Mouse (Mus musculus) neural tube, embryonic 13.5 days (tissue): Measurements from ENCODE around the gene Dvl2. TPM values are rescaled to one million over a fixed set of nuclear protein-coding genes. Genes with fewer than 3 reads are reported as not detected.

Experiments
- ATAC-seq: fragments of 200-750 bp; cut with Nextera tagmentation; 2 replicates; pipeline ENCODE4 v1.8.0; 2017; ENCODE audit warnings: low read depth, mild to moderate bottlenecking, moderate TSS enrichment, moderate library complexity
- H3K27ac ChIP-seq: fragments of 300-500 bp; sonication (generic); replicated peaks from 2 replicates; pipeline ENCODE4 v1.5.1; 2015; ENCODE audit warnings: moderate library complexity, mild to moderate bottlenecking, inconsistent platforms
- H3K27me3 ChIP-seq: fragments of 300-500 bp; sonication (generic); 2 replicates; pipeline ENCODE4 v1.6.1; 2015; ENCODE audit warnings: mild to moderate bottlenecking, inconsistent platforms
- H3K36me3 ChIP-seq: fragments of 300-500 bp; sonication (generic); 2 replicates; pipeline ENCODE4 v1.6.1; 2015; ENCODE audit warnings: mild to moderate bottlenecking, inconsistent platforms
- H3K4me1 ChIP-seq: fragments of 300-500 bp; sonication (generic); replicated peaks from 2 replicates; pipeline ENCODE4 v1.6.1; 2015; ENCODE audit warnings: inconsistent platforms
- H3K4me2 ChIP-seq: fragments of 300-500 bp; sonication (generic); 2 replicates; pipeline ENCODE4 v1.6.1; 2015; ENCODE audit warnings: inconsistent platforms, mild to moderate bottlenecking, moderate library complexity
- H3K4me3 ChIP-seq: fragments of 300-500 bp; sonication (generic); 2 replicates; pipeline ENCODE4 v1.5.1; 2015; ENCODE audit warnings: mild to moderate bottlenecking, inconsistent platforms
- H3K9ac ChIP-seq: fragments of 300-500 bp; sonication (generic); 2 replicates; pipeline ENCODE4 v1.6.1; 2015; ENCODE audit warnings: moderate library complexity, mild to moderate bottlenecking, inconsistent platforms
- H3K9me3 ChIP-seq: fragments of 300-500 bp; sonication (generic); 2 replicates; pipeline ENCODE4 v1.6.1; 2016; ENCODE audit warnings: inconsistent platforms
- WGBS: fragments of 180-500 bp; shearing (Covaris S2); methylation state at CpG from one replicate; pipeline ENCODE4 v1.1.7; 2015; 5-methylcytosine and 5-hydroxymethylcytosine counted together
- polyA plus RNA-seq: library from polyadenylated mRNA; unstranded; fragments of >200 nt; fragmentation: Nextera tagmentation; extraction: Ambion mirVana; gene quantifications from 2 replicates; pipeline ENCODE4 v1.2.1, GENCODE M21; 2015

The Dvl2 gene
- polyA plus RNA-seq, 1 experiment from 2014 or later = 26.7 TPM

DNA sequence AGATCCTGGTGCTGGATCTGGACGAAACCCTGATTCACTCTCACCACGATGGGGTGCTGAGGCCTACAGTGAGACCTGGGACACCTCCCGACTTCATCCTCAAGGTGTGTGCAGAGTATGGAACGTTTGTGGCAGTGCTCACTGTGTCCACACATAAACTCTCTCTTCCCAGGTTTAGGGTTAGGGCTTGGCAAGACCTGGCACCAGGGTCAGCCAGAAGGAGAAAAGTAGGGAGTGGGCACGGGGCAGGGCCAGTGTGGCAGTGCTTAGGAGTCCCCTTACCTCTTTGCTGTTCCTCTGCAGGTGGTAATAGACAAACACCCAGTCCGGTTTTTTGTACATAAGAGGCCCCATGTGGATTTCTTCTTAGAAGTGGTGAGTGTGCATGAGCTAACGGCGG lies 16.0 kb upstream of the Dvl2 start:
- WGBS = 91% methylated on average over 8 of the region's 8 CpGs
- Histone ChIP-seq H3K27me3 (no peaks in the 10 kb centered on the region), H3K4me1 (peaks cover 28% of the 10 kb centered on the region), H3K9ac (no peak overlapping the region), H3K36me3 (peaks cover 58% of the 10 kb centered on the region), H3K27ac (no peak overlapping the region), H3K4me2 (no peak overlapping the region), H3K4me3 (no peak overlapping the region), H3K9me3 (no peaks in the 10 kb centered on the region)
- no peak for ATAC-seq

DNA sequence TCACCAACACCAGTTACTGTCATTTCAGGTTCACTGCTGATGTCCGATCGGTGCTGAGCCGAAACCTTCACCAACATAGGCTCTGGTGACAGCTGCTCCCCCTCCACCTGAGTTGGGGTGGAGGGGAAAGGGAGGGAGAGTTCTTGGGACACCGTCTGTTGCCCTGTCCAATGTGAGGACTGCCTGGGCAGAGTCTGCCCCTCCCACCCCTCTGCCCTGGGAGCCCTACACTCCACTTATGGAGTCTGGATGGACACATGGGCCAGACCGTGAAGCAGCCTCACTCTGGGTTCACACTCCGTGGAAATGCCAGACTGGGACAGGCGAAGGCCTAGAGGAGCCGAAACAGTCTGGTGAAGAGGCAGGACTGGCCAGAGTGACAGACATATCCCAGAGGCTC lies 10.4 kb upstream of the Dvl2 start:
- H3K4me1 ChIP-seq = peaks cover 29% of the 10 kb centered on the region
- H3K36me3 ChIP-seq = peaks cover 67% of the 10 kb centered on the region
- no peak for ATAC-seq
- peak overlapping the region; percentile 95; the same call in 1 of the 2 replicates for H3K27ac ChIP-seq
- WGBS = 87% methylated on average over 8 of the region's 8 CpGs
- H3K9ac ChIP-seq = no peak overlapping the region
- H3K4me3 ChIP-seq = no peak overlapping the region
- no peak overlapping the region for H3K4me2 ChIP-seq
- H3K27me3 ChIP-seq = no peaks in the 10 kb centered on the region
- H3K9me3 ChIP-seq = no peaks in the 10 kb centered on the region

DNA sequence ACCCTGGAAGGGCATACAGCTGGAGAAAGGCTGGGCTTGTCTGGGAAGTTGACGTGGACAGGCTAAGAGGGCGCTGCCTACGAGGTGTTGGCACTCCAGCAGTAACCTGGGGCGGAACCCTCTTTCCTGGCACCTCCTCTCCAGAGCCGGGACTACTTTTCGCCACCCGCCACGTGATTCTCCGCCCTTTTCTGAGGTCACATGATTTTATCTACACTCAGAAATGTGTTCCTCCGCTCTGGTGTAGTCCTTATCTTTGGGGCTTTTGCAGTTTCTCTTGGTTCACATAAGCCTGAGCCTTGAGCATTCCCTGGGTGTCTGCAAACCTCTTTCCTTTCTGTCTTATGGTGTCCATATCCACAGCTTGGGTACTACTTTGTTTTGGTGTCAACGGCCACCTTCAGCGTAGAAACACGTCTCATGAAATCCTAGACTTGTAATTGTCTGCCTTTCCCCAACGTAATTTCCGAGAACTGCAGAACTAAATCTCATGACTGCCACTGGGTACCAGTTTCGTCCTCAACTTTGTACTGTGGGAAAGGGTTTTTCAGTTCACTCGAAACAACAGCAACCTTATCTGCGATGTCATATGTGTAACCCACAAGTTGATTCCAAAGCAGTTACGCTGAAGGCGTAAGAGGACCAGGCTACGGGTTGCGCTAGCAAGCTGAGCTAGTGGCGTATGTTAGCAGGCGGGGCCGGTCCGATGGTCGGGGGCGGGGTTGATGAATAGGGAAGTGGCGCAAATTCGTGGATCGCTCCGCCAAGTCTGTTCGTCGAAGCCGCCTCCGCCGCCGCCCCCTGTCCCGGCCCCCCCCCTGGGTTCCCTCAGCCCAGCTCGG lies 9.3 kb upstream of the Dvl2 start, which contains the start of gene Gabarap:
TSS of gene Gabarap (plus strand) at position 294 of the 842 bp plus-strand sequence.
- Histone ChIP-seq H3K9ac (peak within 1 kb of the TSS; percentile 93), H3K9me3 (no peaks in the 10 kb centered on the region), H3K4me1 (peaks cover 29% of the 10 kb centered on the region), H3K4me2 (peak within 1 kb of the TSS; percentile 76), H3K27ac (peak within 1 kb of the TSS; percentile 95), H3K4me3 (peak within 1 kb of the TSS; percentile 75), H3K27me3 (no peaks in the 10 kb centered on the region), H3K36me3 (peaks cover 57% of the 10 kb centered on the region)
- ATAC-seq = peak; percentile 75
- WGBS = under 1% methylated on average over 40 of the region's 40 CpGs

DNA sequence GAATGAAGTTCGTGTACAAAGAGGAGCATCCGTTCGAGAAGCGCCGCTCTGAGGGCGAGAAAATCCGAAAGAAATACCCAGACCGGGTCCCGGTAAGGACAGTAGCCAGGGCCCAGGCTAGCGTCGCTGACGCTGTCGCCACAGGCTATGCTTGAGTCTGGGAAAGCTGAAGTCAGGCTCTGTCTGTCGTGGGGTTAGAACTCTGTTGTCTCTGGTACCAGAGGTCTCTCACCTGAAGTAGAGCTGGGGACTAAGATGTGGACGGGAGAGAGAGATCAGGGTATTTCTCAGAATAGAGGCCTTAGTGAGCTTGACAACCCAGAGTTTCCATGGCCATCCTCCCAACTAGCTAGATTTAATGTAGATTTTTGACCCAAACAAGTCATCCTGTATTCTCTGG lies 8.7 kb upstream of the Dvl2 start:
- WGBS = under 1% methylated on average over 15 of the region's 15 CpGs
- peak overlapping the region; percentile 93 for H3K9ac ChIP-seq
- peak overlapping the region; percentile 75 for H3K4me3 ChIP-seq
- no peaks in the 10 kb centered on the region for H3K9me3 ChIP-seq
- no peaks in the 10 kb centered on the region for H3K27me3 ChIP-seq
- H3K4me1 ChIP-seq = peaks cover 29% of the 10 kb centered on the region
- H3K27ac ChIP-seq = peak overlapping the region; percentile 95
- ATAC-seq = 0 out of 2 replicates have a peak, but pooled peaks have one; percentile 8
- peaks cover 51% of the 10 kb centered on the region for H3K36me3 ChIP-seq
- H3K4me2 ChIP-seq = peak overlapping the region; percentile 76

DNA sequence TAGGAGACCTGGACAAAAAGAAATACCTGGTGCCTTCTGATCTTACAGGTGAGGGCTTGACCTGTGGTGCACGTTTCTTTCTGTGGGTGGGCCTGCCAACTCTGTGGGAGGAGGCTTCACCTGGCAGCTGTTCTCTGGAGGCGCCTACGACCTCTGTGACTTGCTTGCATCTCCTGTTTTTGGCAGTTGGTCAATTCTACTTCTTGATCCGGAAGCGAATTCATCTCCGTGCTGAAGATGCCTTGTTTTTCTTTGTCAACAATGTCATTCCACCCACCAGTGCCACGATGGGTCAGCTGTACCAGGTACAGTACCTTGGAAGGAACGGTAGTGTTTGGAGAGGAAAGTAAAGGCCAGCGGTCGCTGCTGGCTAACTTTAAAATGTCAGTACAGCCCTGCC lies 8.0 kb upstream of the Dvl2 start:
- Histone ChIP-seq H3K36me3 (peaks cover 44% of the 10 kb centered on the region), H3K27ac (no peak overlapping the region), H3K4me3 (peak overlapping the region; percentile 75), H3K9ac (peak overlapping the region; percentile 93), H3K4me1 (peaks cover 30% of the 10 kb centered on the region), H3K27me3 (no peaks in the 10 kb centered on the region), H3K4me2 (peak overlapping the region; percentile 76), H3K9me3 (no peaks in the 10 kb centered on the region)
- no peak for ATAC-seq
- 86% methylated on average over 10 of the region's 10 CpGs for WGBS

DNA sequence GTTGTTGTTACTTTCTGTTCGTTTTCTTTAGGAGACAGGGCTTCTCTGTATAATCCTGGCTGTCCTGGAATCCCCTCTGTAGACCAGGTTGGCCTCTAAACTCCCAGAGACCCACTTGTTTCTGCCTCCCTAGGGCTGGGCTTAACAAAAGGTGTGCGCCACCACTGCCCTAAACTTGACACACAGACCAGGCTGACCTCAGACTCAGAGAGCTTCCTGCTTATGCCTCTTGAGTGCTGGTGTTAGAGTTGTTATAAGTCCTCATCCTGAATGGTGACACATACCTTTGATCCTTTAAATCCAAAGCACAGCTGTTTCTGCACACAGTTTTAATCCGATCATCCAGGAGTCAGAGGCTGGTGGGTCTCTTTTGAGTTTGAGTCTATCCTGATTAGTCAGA lies 7.5 kb upstream of the Dvl2 start:
- H3K4me2 ChIP-seq = peak overlapping the region; percentile 76
- H3K36me3 ChIP-seq = peaks cover 42% of the 10 kb centered on the region
- ATAC-seq = no peak
- WGBS = 93% methylated on average over 3 of the region's 3 CpGs
- no peak overlapping the region for H3K27ac ChIP-seq
- peak overlapping the region; percentile 75 for H3K4me3 ChIP-seq
- H3K9ac ChIP-seq = peak overlapping the region; percentile 93
- H3K27me3 ChIP-seq = no peaks in the 10 kb centered on the region
- no peaks in the 10 kb centered on the region for H3K9me3 ChIP-seq
- H3K4me1 ChIP-seq = peaks cover 36% of the 10 kb centered on the region

DNA sequence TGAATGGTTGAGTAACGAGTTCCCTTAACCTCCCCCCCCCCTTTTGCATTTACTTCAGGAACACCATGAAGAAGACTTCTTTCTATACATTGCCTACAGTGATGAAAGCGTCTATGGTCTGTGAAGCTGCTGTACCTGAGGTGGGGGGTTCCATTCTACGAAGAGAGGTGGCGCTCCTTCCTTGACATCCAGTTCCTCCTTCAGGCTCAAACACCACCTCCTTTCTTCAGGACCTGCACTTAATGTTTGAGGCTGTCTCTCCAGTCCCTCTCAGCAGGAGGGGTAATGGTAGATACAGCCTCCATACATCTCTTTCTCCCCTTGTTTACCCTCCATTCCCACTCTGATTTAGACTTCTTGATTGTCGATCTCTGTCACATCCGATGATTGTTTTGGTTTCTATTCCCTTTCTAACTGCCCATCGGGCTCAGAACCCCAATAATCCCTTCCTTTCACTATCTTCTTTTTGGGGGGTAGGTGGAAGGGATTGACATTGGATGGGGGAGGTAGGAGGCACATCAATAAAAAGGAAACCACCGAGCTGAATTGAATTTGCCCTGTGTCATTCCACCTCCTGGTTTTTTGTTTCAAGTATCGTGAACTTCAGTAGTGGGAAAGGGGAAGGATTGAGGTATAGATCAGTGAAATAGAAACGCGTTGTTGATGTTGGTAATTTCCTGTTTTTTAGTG lies 5.8 kb upstream of the Dvl2 start:
- Histone ChIP-seq H3K4me1 (peaks cover 49% of the 10 kb centered on the region), H3K4me2 (peak overlapping the region; percentile 65), H3K27me3 (no peaks in the 10 kb centered on the region), H3K4me3 (0 out of 2 replicates have a peak overlapping the region, but pooled peaks have one; percentile 92), H3K27ac (no peak overlapping the region), H3K9ac (no peak overlapping the region), H3K9me3 (no peaks in the 10 kb centered on the region), H3K36me3 (peaks cover 42% of the 10 kb centered on the region)
- WGBS = 88% methylated on average over 11 of the region's 11 CpGs
- no peak for ATAC-seq

DNA sequence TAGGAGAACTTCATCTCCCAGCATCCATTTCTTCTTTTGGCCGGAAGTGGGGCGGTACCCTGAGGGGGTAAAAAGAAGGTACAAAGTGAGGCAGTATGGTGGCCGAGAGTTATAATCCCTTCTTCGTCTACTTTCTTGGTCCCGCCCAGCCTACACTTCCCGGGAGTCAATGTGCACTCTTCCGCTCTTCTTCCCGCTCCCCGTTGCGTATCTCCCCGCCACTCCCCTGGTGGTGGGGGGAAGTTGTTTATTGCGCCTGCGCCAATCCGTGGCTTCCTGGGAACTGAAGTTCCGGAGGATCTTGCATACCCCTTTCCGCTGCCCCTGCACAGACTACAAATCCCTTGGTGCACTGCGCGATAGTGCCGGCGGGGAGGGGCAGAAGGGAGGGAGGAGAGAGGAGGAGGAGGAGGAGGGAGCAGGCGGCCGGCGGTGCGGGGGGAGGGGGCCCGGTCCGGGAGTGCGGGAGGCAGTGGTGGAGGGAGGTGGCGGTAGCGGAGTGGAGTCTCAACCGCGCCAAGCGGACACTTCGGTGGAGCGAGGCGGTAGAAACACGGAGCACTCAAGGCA lies 4.9 kb upstream of the Dvl2 start, which contains the start of gene Phf23:
TSS of gene Phf23 (plus strand) at position 387 of the 570 bp plus-strand sequence.
- Histone ChIP-seq H3K4me2 (peak within 1 kb of the TSS; percentile 65), H3K9ac (peak within 1 kb of the TSS; percentile 96), H3K36me3 (peaks cover 40% of the 10 kb centered on the region), H3K9me3 (no peaks in the 10 kb centered on the region), H3K4me3 (peak within 1 kb of the TSS; percentile 92), H3K27ac (peak within 1 kb of the TSS; percentile 93), H3K4me1 (peaks cover 52% of the 10 kb centered on the region), H3K27me3 (no peaks in the 10 kb centered on the region)
- ATAC-seq = peak; percentile 80
- WGBS = under 1% methylated on average over 36 of the region's 36 CpGs

DNA sequence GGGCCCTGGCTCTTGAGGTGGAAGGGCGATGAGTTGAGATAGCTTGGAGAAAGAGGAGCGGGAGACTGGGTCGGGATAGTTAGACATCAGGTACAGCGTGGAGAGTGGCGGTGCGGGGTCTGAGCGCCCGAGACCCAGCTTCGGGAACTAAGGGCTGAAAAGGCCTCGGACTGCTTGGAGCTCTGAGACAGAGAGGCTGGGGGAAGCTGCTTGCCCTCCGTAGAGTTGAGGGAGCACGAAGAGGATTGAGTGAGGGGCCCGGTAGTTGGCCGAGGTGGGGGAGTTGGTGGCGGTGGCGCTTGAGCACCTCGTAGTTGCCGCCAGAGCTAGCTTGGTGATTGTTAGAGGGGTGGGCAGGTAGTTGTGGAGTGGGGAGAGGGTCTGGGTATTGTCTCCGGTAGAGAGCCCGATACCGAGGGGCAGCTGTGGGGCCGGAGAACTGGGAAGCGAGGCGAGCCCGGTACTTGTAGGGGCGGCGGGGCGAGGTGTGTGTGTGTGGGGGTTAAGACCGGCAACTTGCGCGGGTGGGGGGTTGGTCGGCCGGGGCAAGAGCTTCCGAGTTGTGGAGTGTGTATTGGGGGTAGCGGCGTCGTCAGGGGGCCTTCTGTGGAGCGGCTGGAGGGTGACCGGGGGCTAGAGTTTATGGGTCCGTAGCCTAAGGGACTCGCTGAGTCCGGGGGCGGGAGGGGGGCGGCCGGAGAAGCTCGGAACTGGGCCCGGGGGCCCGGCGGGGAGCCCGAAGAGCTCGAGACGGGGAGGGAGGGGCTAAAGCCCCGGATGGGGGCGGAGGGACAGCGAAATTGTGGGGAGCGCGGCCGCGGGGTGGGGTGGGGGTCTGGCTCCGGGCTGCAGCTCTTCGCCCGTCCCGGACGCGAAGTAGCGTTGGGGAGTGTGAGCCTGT lies 4.0 kb upstream of the Dvl2 start:
- Histone ChIP-seq H3K4me3 (peak overlapping the region; percentile 92), H3K36me3 (peaks cover 40% of the 10 kb centered on the region), H3K9ac (peak overlapping the region; percentile 96), H3K9me3 (no peaks in the 10 kb centered on the region), H3K4me2 (peak overlapping the region; percentile 65), H3K27ac (peak overlapping the region; percentile 93), H3K4me1 (peaks cover 54% of the 10 kb centered on the region), H3K27me3 (no peaks in the 10 kb centered on the region)
- ATAC-seq = peak; percentile 1
- 1% methylated on average over 59 of the region's 66 CpGs for WGBS

DNA sequence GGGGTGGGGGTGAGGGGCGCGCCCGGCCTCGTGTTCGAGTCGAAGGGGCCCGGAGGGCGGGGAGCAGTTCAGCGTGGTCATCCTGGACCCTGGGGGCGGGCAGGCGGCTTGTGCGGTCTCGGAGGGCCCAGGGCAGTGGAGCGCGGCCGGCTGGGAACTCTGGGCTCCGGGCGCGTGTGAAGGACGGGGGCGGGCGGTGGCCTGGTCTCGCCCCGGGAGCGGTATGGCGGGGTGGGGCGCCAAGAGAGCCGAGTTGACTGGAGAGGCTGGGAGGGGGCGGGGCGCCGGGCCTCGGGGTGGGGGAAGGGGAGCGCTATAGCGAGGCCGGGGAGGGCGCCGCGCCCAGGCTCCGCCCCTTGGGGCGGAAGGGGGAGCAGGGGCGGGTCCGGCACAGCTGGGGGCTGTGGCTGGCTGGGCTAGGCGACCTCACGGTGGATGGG lies 3.3 kb upstream of the Dvl2 start:
- H3K4me2 ChIP-seq = peak overlapping the region; percentile 65
- WGBS = under 1% methylated on average over 36 of the region's 44 CpGs
- H3K27me3 ChIP-seq = no peaks in the 10 kb centered on the region
- H3K4me1 ChIP-seq = peaks cover 61% of the 10 kb centered on the region
- H3K36me3 ChIP-seq = peaks cover 43% of the 10 kb centered on the region
- peak; percentile 3; the same call in 1 of the 2 replicates for ATAC-seq
- H3K4me3 ChIP-seq = peak overlapping the region; percentile 92
- H3K27ac ChIP-seq = peak overlapping the region; percentile 93
- peak overlapping the region; percentile 96 for H3K9ac ChIP-seq
- no peaks in the 10 kb centered on the region for H3K9me3 ChIP-seq
